Mouse (Mus musculus) splenic B cell, adult 2 months (primary cell): ENCODE measurements around the gene Anapc5.

Experiments used
- DNase-seq: peaks from one replicate; pipeline ENCODE4 v3.0.0-alpha.2; 2011; ENCODE audit warnings: low read depth, low spot score
- H3K27me3 ChIP-seq: 2 replicates; pipeline ENCODE4 v1.6.1; 2012; ENCODE audit warnings: mild to moderate bottlenecking, low read length, moderate library complexity, mixed read lengths; ENCODE audit not compliant: control insufficient read depth, poor library complexity, insufficient read depth, severe bottlenecking
- H3K36me3 ChIP-seq: 2 replicates; pipeline ENCODE4 v1.6.1; 2012; ENCODE audit warnings: mild to moderate bottlenecking, low read length, moderate library complexity, mixed read lengths; ENCODE audit not compliant: control insufficient read depth, poor library complexity, insufficient read depth, severe bottlenecking

Gene Anapc5

GRCm38 (mm10) chr5:122763271-122764031 lies 57.7 kb downstream of the Anapc5 start:
- Histone ChIP-seq H3K36me3 (no peaks in the 10 kb centered on the region), H3K27me3 (no peaks in the 10 kb centered on the region)
- DNase-seq = no peak

DNA sequence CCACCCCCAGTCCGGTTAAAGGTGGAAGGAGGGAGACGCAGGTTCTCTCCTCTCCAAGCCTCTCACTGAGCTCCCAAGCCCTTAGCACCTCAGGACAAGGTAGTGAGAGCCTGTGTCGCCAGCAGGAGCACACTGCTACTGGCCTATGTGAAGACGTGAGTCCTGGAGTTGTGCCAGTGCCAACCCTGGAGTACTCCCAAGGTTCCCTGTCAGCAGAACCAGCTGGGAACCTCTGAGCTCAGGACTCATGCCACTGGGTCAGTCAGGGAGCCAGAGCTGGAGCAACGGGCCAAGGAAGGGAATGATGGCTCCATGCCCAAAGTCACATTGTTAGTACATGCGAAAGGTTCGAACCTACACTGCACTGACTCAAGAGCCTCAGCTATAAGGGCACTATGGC lies 64.5 kb downstream of the Anapc5 start:
- peaks cover 2% of the 10 kb centered on the region; the same call in 1 of the 2 replicates for H3K36me3 ChIP-seq
- no peaks in the 10 kb centered on the region for H3K27me3 ChIP-seq
- no peak for DNase-seq

- Histone ChIP-seq H3K36me3 (peaks cover 2% of the 10 kb centered on the region; the same call in 1 of the 2 replicates), H3K27me3 (no peaks in the 10 kb centered on the region)
- no peak for DNase-seq
These were observed 65.0 kb downstream of the Anapc5 start for GRCm38 (mm10) chr5:122756144-122756543.

GRCm38 (mm10) chr5:122755620-122756019 lies 65.5 kb downstream of the Anapc5 start:
- no peak for DNase-seq
- H3K27me3 ChIP-seq = no peaks in the 10 kb centered on the region
- peaks cover 2% of the 10 kb centered on the region; the same call in 1 of the 2 replicates for H3K36me3 ChIP-seq

DNA sequence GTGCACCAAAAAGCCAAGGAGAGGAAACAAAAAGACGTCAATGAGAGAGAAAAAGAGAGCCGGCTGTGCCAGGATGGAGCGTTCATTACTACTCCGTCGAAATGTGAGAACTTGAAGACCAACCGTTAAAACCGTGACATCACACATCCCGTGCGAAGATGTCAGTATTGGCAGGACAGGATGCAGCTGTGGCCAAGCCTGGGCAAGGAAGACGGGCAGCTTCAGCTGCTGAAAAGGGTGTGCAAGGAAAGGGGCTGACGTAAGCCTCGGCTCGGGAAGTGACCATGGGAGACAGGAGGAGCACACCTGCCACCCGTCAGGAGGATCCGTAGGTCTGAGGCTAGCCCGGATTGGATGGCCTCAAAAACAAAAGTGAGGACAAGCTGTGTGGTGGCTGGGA lies 66.7 kb downstream of the Anapc5 start:
- DNase-seq = peak; percentile 37
- peaks cover 2% of the 10 kb centered on the region; the same call in 1 of the 2 replicates for H3K36me3 ChIP-seq
- no peaks in the 10 kb centered on the region for H3K27me3 ChIP-seq

DNA sequence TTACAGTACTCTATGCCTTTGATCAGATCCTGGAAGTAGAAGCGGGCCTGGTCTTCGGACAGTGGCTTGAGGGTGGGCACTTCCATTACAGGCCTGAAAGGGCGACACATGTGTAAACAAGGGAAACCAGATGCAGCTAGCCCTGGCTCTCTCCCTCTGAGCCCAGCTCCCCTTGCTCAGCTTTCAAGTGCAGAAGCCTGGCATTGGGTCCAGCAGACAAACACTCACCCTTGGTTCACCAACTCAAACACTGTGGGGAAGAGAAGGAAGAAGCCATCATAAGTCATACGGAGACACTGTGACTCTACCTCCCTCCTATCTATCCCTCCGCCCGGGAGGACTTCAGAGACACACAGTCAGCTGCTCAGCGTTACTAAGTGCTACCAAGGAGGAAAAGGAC lies 73.2 kb downstream of the Anapc5 start:
- peaks cover 12% of the 10 kb centered on the region for H3K36me3 ChIP-seq
- no peak for DNase-seq
- H3K27me3 ChIP-seq = no peaks in the 10 kb centered on the region

DNA sequence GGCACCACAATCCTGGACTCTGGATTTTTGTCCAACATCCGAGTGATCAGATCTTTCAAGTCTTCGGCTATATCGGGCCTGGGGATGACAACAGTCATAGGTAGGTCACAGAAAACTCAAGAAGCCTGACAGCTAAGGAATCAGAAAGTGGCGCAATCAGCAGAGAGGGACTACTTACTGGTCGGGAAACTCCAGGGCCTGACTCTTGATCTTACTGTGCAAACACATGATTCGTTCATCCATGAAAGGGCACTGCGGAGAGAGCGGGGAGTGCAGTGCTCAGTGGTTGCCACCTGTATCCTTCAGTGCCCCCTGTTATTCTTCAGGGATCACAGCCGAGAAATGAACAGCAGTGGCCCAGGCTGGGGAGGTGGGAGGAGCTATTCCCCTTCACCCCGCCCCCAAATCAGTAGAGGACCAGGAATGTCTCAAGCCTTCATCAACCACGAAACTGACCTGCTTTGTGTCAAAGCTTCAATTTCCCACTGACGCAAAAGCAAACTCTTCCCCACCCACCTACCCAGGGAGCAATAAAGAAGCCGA lies 77.2 kb downstream of the Anapc5 start:
- no peaks in the 10 kb centered on the region for H3K27me3 ChIP-seq
- H3K36me3 ChIP-seq = peaks cover 12% of the 10 kb centered on the region
- no peak for DNase-seq
